Mouse (Mus musculus) gastrocnemius, postnatal 25 days (tissue): ENCODE measurements at regions not wholly inside any gene's neighbourhood (a gene's known extent, or its start where the extent isn't known, plus 50 kb on each side); places are given as distances from the start of the nearest gene placed in this dataset.

Source experiments
- DNase-seq: peaks from one replicate; pipeline ENCODE4 v3.0.0; 2022

- no peak for DNase-seq
Measured at GRCm38 (mm10) chr4:106169466-106169865, 146.5 kb upstream of the Usp24 start.

- DNase-seq = no peak
Measured at GRCm38 (mm10) chr4:106170731-106171130, 145.3 kb upstream of the Usp24 start.

- no peak for DNase-seq
Measured at GRCm38 (mm10) chr4:106175352-106175751, 140.7 kb upstream of the Usp24 start.

GRCm38 (mm10) chr4:106185745-106186501 is 130.1 kb upstream of the Usp24 start:
- DNase-seq = peak; percentile 96

- DNase-seq = peak; percentile 49
Measured at GRCm38 (mm10) chr4:106186684-106187083, 129.3 kb upstream of the Usp24 start.

GRCm38 (mm10) chr4:106190248-106190647 is 125.8 kb upstream of the Usp24 start:
- no peak for DNase-seq

GRCm38 (mm10) chr4:106191331-106191730 is 124.7 kb upstream of the Usp24 start:
- no peak for DNase-seq

GRCm38 (mm10) chr4:106191843-106192242 is 124.2 kb upstream of the Usp24 start:
- no peak for DNase-seq

- DNase-seq = no peak
Measured at GRCm38 (mm10) chr4:106193204-106193945, 122.6 kb upstream of the Usp24 start.

GRCm38 (mm10) chr4:106195497-106196166 is 120.4 kb upstream of the Usp24 start:
- DNase-seq = peak; percentile 44

GRCm38 (mm10) chr4:106199833-106200232 is 116.2 kb upstream of the Usp24 start:
- peak; percentile 93 for DNase-seq

- DNase-seq = peak; percentile 55
Measured at GRCm38 (mm10) chr4:106200241-106200640, 115.8 kb upstream of the Usp24 start.

- DNase-seq = no peak
Measured at GRCm38 (mm10) chr4:106202554-106202953, 113.5 kb upstream of the Usp24 start.

GRCm38 (mm10) chr4:106205200-106205599 is 110.8 kb upstream of the Usp24 start:
- no peak for DNase-seq

- no peak for DNase-seq
Measured at GRCm38 (mm10) chr4:106206023-106206422, 110.0 kb upstream of the Usp24 start.

- DNase-seq = no peak
Measured at GRCm38 (mm10) chr4:106209465-106209864, 106.5 kb upstream of the Usp24 start.

GRCm38 (mm10) chr4:106209975-106210374 is 106.0 kb upstream of the Usp24 start:
- DNase-seq = no peak

- peak; percentile 47 for DNase-seq
Measured at GRCm38 (mm10) chr4:106214170-106214569, 101.8 kb upstream of the Usp24 start.

- no peak for DNase-seq
Measured at GRCm38 (mm10) chr4:106220621-106221020, 95.4 kb upstream of the Usp24 start.

GRCm38 (mm10) chr4:106225184-106225862 is 90.7 kb upstream of the Usp24 start:
- no peak for DNase-seq

- no peak for DNase-seq
Measured at GRCm38 (mm10) chr4:106227428-106227827, 88.6 kb upstream of the Usp24 start.

- peak; percentile 58 for DNase-seq
Measured at GRCm38 (mm10) chr4:106228534-106228933, 87.5 kb upstream of the Usp24 start.
